Comparison of ENCODE assay signal across 16 mouse cellular contexts in the genomic region with DNA sequence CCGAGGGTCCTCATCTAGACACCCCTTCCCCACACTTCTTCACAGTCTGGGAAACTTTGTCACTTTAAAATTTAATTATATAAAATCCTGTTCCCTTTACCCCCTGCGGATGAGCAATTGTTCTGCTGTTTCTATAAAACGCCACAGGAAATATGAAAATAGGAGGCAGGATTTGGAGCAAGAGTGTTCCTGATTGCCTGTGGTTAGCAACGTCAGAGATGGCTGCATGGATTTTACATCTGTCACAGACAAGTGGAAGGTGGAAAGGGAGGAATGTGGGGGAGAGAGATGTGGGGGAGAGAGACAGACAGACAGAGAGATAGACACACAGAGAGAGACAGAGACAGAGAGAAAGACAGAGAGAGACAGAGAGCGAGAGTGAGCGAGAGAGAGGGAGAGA.
DNase-seq lines count a peak whose midpoint lies in the region; ATAC-seq and TF ChIP-seq lines count a peak whose summit lies in the region.
"Had no signal": no experiment of that assay in that cellular context is flagged by ENCODE, and none has a peak within 500 bp of the region (broad histone marks: within the 10 kb centered on the region; RNA-seq: fewer than 3 reads in every experiment).

No protein-coding gene starts in this region.

- H3K27ac ChIP-seq in heart, embryonic 13.5 days (replicated peaks) = no peak overlapping the region
- H3K27ac ChIP-seq in midbrain, embryonic 10.5 days (replicated peaks) = peak overlapping the region; percentile 33; the same call in 1 of the 2 replicates
- no peak overlapping the region for H3K27ac ChIP-seq in midbrain, postnatal 0 days (ENCODE audit: low read depth, low read length)
- H3K27ac ChIP-seq in midbrain, embryonic 11.5 days (ENCODE audit: low read depth, low read length) = 0 out of 2 replicates have a peak overlapping the region, but pooled peaks have one; percentile 20
- H3K27ac ChIP-seq: limb, embryonic 15.5 days had no signal

- no peak overlapping the region for H3K9ac ChIP-seq in heart, embryonic 13.5 days
- H3K9ac ChIP-seq in midbrain, postnatal 0 days (replicated peaks; ENCODE audit: low read length, poor library complexity, severe bottlenecking) = no peak overlapping the region
- H3K9ac ChIP-seq in midbrain, embryonic 11.5 days (ENCODE audit: low read length) = no peak overlapping the region
- H3K9ac ChIP-seq: limb, embryonic 15.5 days had no signal

- H3K4me3 ChIP-seq in heart, embryonic 13.5 days = no peak overlapping the region
- H3K4me3 ChIP-seq in midbrain, embryonic 10.5 days = no peak overlapping the region
- H3K4me3 ChIP-seq in midbrain, postnatal 0 days (ENCODE audit: low read depth, low read length) = no peak overlapping the region
- H3K4me3 ChIP-seq in midbrain, embryonic 11.5 days (ENCODE audit: low read depth, low read length) = no peak overlapping the region
- H3K4me3 ChIP-seq: limb, embryonic 15.5 days; myocyte had no signal

- no peaks in the 10 kb centered on the region for H3K36me3 ChIP-seq in heart, embryonic 13.5 days
- H3K36me3 ChIP-seq in midbrain, embryonic 10.5 days = no peaks in the 10 kb centered on the region
- no peaks in the 10 kb centered on the region for H3K36me3 ChIP-seq in midbrain, postnatal 0 days (ENCODE audit: insufficient read depth, low read length)
- H3K36me3 ChIP-seq in midbrain, embryonic 11.5 days (ENCODE audit: control insufficient read depth, insufficient read depth, low read length) = no peaks in the 10 kb centered on the region
- H3K36me3 ChIP-seq: limb, embryonic 15.5 days had no signal

- ATAC-seq in heart, embryonic 13.5 days (ENCODE audit: extremely low read depth, insufficient number of reproducible peaks, low FRiP score, low TSS enrichment) = no peak
- ATAC-seq in midbrain, postnatal 0 days (ENCODE audit: low FRiP score) = no peak
- no peak; the same call in 1 of the 2 replicates for ATAC-seq in midbrain, embryonic 11.5 days (ENCODE audit: low FRiP score)

- no peak for TF ChIP-seq CTCF in midbrain, postnatal 0 days (IDR thresholded peaks at IDR 0.05)

- no peaks in the 10 kb centered on the region for H3K9me3 ChIP-seq in heart, embryonic 13.5 days
- H3K9me3 ChIP-seq in midbrain, embryonic 10.5 days (replicated peaks) = no peaks in the 10 kb centered on the region
- no peaks in the 10 kb centered on the region for H3K9me3 ChIP-seq in midbrain, postnatal 0 days (ENCODE audit: low read length)
- H3K9me3 ChIP-seq in midbrain, embryonic 11.5 days (ENCODE audit: control insufficient read depth, low read length) = no peaks in the 10 kb centered on the region
- H3K9me3 ChIP-seq: limb, embryonic 15.5 days had no signal

- WGBS in heart, embryonic 13.5 days = 35% methylated on average over 6 of the region's 6 CpGs
- WGBS in midbrain, embryonic 10.5 days = 41% methylated on average over 6 of the region's 6 CpGs
- 30% methylated on average over 6 of the region's 6 CpGs for WGBS in midbrain, postnatal 0 days
- WGBS in midbrain, embryonic 11.5 days = 40% methylated on average over 6 of the region's 6 CpGs

- H3K4me2 ChIP-seq in heart, embryonic 13.5 days = peak overlapping the region; percentile 30
- H3K4me2 ChIP-seq in midbrain, postnatal 0 days (ENCODE audit: low read depth, low read length, poor library complexity, severe bottlenecking) = no peak overlapping the region
- no peak overlapping the region for H3K4me2 ChIP-seq in midbrain, embryonic 11.5 days
- H3K4me2 ChIP-seq: limb, embryonic 15.5 days had no signal

- no peak for DNase-seq in heart, postnatal 14 days
- no peak for DNase-seq in midbrain, embryonic 10.5 days (ENCODE audit: low spot score)
- no peak for DNase-seq in midbrain, postnatal 0 days (ENCODE audit: low spot score)
- no peak for DNase-seq in midbrain, embryonic 11.5 days (ENCODE audit: low spot score, missing footprints)
- DNase-seq in ovary, postnatal 10 days (ENCODE audit: low spot score) = no peak
- no peak for DNase-seq in gastrocnemius, adult 8-10 months (ENCODE audit: low spot score in 2 of 2)
- DNase-seq: adrenal gland, postnatal 25 days; cerebellum, adult 8-10 months; heart, postnatal 4 days; kidney, adult 2 months; kidney, postnatal 36 days; lung, postnatal 10 days; thymus, adult 18-20 months had no signal

- intact Hi-C loops in heart, postnatal 14 days (cut with DNase I) = no loop called here

- peaks cover 57% of the 10 kb centered on the region for H3K27me3 ChIP-seq in heart, embryonic 13.5 days (replicated peaks)
- peaks cover 2% of the 10 kb centered on the region; the same call in 1 of the 2 replicates for H3K27me3 ChIP-seq in midbrain, embryonic 10.5 days (ENCODE audit: low read depth, poor library complexity, severe bottlenecking)
- H3K27me3 ChIP-seq in midbrain, postnatal 0 days (ENCODE audit: insufficient read depth, low read length) = no peaks in the 10 kb centered on the region
- H3K27me3 ChIP-seq in midbrain, embryonic 11.5 days (ENCODE audit: control insufficient read depth, insufficient read depth, low read length) = no peaks in the 10 kb centered on the region
- H3K27me3 ChIP-seq: limb, embryonic 15.5 days had no signal

- peaks cover 20% of the 10 kb centered on the region for H3K4me1 ChIP-seq in heart, embryonic 13.5 days
- peaks cover 22% of the 10 kb centered on the region for H3K4me1 ChIP-seq in midbrain, embryonic 10.5 days
- H3K4me1 ChIP-seq in midbrain, postnatal 0 days (ENCODE audit: insufficient read depth, low read length) = peaks cover 8% of the 10 kb centered on the region; the same call in 1 of the 2 replicates
- peaks cover 12% of the 10 kb centered on the region for H3K4me1 ChIP-seq in midbrain, embryonic 11.5 days (ENCODE audit: control insufficient read depth, insufficient read depth, low read length)
- H3K4me1 ChIP-seq: limb, embryonic 15.5 days had no signal

Comparison
In these comparisons a context has a peak if more than half of its experiments do, and no peak if none do; other contexts are left out.
1. H3K27ac ChIP-seq: peak in midbrain, embryonic 10.5 days (single experiment) and midbrain, embryonic 11.5 days (single experiment); none in heart, embryonic 13.5 days (single experiment) and midbrain, postnatal 0 days (single experiment).